ENCODE assay signal across 22 mouse cellular contexts in genomic region chr5:96408291-96408690, GRCm38 (mm10).
"Had no signal": no experiment of that assay in that cellular context is flagged by ENCODE, and none has a peak within 500 bp of the region (broad histone marks: within the 10 kb centered on the region; RNA-seq: fewer than 3 reads in every experiment).

No protein-coding gene starts in this region.

- H3K9me3 ChIP-seq: limb, embryonic 12.5 days; liver, embryonic 12.5 days; liver, embryonic 15.5 days had no signal

- H3K4me3 ChIP-seq: layer of hippocampus, adult 2 months; left cerebral cortex, adult 2 months; limb, embryonic 12.5 days; liver, embryonic 12.5 days; liver, embryonic 15.5 days had no signal

- H3K27ac ChIP-seq: kidney, postnatal 0 days; layer of hippocampus, adult 2 months; left cerebral cortex, adult 2 months; limb, embryonic 12.5 days; liver, embryonic 12.5 days; liver, embryonic 15.5 days; stomach, postnatal 0 days had no signal

- H3K4me1 ChIP-seq: liver, embryonic 12.5 days; liver, embryonic 15.5 days had no signal

- H3K27me3 ChIP-seq: limb, embryonic 12.5 days; liver, embryonic 12.5 days; liver, embryonic 15.5 days had no signal

- DNase-seq: kidney, adult 2 months; kidney, postnatal 25 days; layer of hippocampus, adult 9-11 months; liver; lung, adult 2 months; lung, postnatal 10 days; lung, postnatal 4 days; midbrain, embryonic 14.5 days; right cerebral cortex, adult 18-20 months; right cerebral cortex, postnatal 14 days; right cerebral cortex, postnatal 4 days; thymus, adult 2 months; thymus, postnatal 14 days; thymus, postnatal 4 days had no signal

- H3K9ac ChIP-seq: limb, embryonic 12.5 days; liver, embryonic 12.5 days; liver, embryonic 15.5 days had no signal

- H3K4me2 ChIP-seq: limb, embryonic 12.5 days; liver, embryonic 12.5 days; liver, embryonic 15.5 days; midbrain, embryonic 11.5 days had no signal

- ATAC-seq: liver, embryonic 12.5 days had no signal

- H3K36me3 ChIP-seq: limb, embryonic 12.5 days; liver, embryonic 12.5 days; liver, embryonic 15.5 days had no signal
